Mouse (Mus musculus) CD8-positive naive resting alpha-beta T cell, adult 2 months (primary cell): Measurements from ENCODE around the gene Cstad.

Source experiments
- DNase-seq, 2 experiments: peaks; one replicate each; pipeline ENCODE4 v3.0.0; 2022; ENCODE audit warnings: low read depth in 2 of 2, low spot score in 2 of 2

The Cstad gene

GRCm38 (mm10) chr2:30593636-30594310 is 1.1 kb upstream of the Cstad start:
- no peak for DNase-seq

DNA sequence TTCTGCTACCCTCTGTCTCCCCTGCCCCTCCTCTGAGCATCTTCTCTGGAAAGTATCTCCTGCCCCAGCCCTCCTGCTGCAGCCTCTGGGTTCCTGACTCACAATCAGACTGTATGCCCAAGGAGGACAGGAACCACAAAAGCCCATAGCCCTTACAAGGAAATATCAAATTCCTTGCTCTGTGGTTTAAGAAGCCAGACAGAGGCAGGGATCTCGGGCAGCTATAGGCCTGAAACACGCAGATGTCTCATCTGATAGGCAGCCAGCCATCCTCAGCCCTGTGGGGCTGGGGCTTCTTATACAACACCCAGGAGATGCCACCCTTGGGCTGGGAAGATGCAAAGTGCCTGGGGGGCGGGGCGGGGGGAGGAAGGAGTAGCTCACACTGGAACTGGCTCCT is 956 bp downstream of the Cstad start:
- no peak for DNase-seq

DNA sequence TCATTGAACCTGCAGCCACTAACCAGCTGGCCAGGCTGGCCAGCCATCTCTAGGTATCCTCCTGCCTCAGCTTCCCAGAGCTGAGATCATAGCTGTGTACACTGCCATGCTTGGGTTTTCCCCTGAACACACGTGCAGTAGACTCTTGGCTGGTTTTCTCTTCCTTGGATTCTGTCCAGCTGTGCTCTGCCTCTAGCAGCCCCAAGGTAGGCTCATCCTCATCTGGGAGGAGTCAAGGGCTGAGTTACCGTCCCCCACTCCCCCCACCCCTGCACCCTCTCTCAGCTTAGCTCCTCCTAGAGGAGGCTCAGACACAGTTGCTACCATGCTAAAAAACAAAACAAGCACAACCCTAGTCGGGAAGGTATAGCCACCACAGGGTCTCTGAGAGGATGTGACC is 4.8 kb downstream of the Cstad start:
- DNase-seq, result no peak

DNA sequence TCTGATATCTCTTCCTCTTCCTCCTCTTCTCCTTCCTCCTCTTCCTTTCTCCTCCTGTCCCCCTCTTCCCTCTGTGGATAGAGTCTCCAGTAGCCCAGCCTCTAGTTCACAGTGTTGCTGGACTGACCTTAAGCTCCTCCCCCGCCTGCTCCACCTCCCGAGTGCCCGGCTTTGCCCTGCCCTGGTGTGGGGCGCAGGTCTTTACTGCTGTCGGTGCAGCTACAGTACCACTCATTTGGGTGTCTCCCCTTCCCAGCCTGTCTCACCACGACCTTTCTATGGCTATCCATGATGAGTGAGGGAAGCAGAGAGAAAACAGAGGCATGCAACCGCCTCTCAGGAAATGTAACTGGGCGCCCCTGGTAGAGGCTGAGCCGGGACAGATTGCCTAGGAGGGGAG is 5.5 kb downstream of the Cstad start:
- DNase-seq, result no peak

- no peak for DNase-seq
These were observed 6.4 kb downstream of the Cstad start for GRCm38 (mm10) chr2:30600965-30601841.

- no peak for DNase-seq
These were observed 7.6 kb downstream of the Cstad start for GRCm38 (mm10) chr2:30602451-30602850.

- no peak for DNase-seq
These were observed 8.9 kb downstream of the Cstad start for GRCm38 (mm10) chr2:30603731-30604130.

DNA sequence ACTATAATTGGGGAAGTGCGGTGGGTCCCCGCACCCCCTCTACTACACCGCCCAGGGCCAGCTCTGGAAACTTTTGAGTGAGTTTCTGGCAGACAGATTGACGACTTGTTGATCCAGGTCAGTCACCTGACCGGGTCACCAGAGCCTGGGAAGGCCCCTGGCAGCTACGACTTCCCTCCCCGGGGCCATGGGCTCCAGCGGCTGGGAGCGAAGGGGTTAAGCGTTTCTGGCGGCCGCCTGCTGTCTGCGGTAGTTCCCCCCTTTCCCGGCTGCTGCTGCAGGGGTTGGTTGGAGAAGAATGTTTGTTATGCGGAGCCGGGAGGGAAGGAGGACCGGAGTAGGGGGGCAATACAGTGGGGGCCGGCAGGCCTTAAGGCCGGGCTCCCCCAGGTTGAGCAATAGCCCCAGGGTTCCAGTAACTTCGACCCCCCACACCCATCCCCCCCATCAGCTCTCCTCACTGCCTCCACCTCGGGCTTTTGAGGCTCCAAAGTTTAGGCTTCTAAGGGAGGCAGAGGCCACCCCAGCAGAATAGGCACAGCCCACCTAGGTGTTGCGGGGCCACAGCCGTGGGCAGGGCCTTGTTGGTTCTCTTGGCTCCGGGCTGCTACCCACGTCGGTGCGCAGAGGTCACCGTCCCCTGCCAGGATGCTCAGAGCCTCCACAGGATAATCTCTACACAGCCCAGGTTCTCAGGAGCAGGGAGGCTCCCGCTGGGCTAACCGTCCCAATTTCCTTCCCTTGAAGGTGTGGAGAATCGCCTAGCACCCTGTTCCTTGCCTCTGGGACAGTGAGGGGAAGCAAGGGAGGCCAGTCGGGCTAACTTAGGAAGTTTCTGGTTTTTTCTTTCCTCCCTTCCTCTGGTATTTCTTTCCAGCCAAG is 10.3 kb downstream of the Cstad start:
- DNase-seq, result no peak

GRCm38 (mm10) chr2:30605762-30606051 is 10.9 kb downstream of the Cstad start:
- no peak for DNase-seq

DNA sequence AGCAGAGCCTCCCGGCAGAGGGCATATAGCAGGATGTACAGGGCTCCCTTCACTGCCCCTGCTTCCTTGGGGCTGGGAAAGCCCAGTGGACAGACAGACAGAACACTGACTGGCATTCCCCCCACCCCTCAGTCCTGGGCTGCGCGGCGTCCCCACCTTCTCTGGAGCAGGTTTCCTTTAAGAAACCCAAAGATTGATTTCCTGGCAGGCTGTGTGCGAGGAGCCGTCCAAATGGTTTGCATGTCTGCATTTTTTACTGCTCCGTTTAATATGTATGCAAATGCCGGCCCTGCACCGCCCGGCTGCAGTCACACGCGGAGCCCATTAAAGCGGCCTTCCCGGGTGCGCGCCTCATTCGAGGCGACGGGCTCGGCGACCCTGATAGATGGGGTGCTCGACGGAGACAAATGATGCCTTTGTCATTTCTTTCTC is 11.8 kb downstream of the Cstad start:
- no peak for DNase-seq

GRCm38 (mm10) chr2:30607941-30608340 is 13.1 kb downstream of the Cstad start:
- no peak for DNase-seq

DNA sequence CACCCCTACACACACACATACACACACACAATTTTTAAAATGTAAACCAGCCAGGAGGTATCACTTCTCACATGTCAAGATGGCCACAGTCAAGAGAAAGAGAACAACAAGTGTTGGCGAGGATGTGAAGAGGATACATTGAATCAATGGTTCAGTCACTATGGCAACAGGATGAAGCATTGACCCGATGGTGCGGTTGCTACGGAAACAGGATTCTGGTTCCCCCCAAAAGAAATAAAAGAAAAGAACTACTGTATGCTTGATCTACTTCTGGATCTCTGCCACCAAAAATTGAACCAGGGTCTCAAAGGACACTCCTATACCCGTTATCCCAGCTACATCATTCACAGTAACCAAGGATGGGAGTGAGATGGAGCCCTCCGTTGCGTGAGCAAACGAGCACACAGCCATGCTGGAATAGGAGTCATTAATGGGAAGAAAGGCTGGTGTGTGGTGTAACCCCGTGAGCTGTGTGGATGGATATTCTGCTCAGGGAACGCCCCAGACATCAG is 13.9 kb downstream of the Cstad start:
- DNase-seq, result no peak

DNA sequence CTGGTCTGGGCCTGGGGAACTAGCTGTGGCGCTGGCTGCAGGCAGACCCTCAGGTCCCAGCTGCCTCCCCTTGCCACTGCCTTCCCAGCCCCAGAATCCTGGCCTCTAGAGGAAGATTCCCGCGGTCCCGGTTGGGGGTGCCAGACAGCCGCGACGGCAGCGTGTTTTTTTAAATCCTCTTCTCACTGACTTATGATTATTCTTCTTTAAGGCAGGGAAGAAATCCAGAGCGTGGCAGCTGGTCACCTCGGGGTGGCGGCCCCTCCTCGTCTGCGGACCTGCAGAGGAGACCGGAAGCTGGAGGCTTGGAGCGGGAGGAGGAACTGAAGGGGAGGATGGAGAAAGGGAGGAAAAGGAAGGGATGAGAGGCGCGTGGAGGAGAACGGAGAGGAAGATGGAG is 18.7 kb downstream of the Cstad start:
- DNase-seq, result no peak

- DNase-seq, result no peak
These were observed 19.5 kb downstream of the Cstad start for GRCm38 (mm10) chr2:30614151-30614923.

GRCm38 (mm10) chr2:30615869-30616268 is 21.0 kb downstream of the Cstad start:
- no peak for DNase-seq

GRCm38 (mm10) chr2:30616464-30616863 is 21.6 kb downstream of the Cstad start:
- no peak for DNase-seq

- DNase-seq, result no peak
These were observed 23.8 kb downstream of the Cstad start for GRCm38 (mm10) chr2:30618487-30619248.

DNA sequence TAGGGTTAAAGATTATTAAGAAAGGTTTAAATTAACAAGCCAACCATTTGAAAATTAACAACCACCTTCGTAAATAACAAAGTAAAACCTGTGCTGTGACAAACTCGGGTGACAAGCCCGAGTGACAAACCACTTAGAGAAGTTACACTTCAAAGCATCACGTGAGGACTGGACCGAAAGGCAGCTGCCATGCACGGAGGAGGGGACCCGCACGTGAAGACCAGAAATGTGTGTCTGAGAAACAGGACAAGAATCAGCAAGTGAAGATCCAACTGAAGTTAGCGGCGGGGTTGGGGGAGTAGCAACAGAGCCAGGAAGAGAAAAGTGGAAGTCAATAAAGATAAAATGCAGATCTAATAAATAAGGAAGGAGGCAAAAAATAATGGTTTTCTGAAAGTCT is 29.0 kb downstream of the Cstad start:
- DNase-seq, result no peak

- DNase-seq, result no peak
These were observed 30.5 kb downstream of the Cstad start for GRCm38 (mm10) chr2:30625296-30625826.
